Mouse (Mus musculus) myocyte (in vitro differentiated cells): Measurements from ENCODE around the gene Zmym6.

Source experiments
- CEBPB ChIP-seq: IDR thresholded peaks from 2 replicates; pipeline ENCODE4 v1.6.1; 2011; ENCODE audit warnings: mild to moderate bottlenecking, moderate library complexity; ENCODE audit not compliant: poor library complexity, insufficient read depth, severe bottlenecking
- E2F4 ChIP-seq: IDR thresholded peaks from one replicate; pipeline ENCODE4 v1.6.1; 2011; ENCODE audit warnings: mild to moderate bottlenecking, control low read depth, moderate library complexity; ENCODE audit not compliant: insufficient read depth
- MAX ChIP-seq: IDR thresholded peaks from one replicate; pipeline ENCODE4 v1.6.1; 2011; ENCODE audit warnings: low read depth, mild to moderate bottlenecking, control low read depth
- MYOD1 ChIP-seq, 3 experiments: IDR thresholded peaks; one replicate each; pipeline ENCODE4 v1.6.1; 2011; ENCODE audit warnings: control low read depth in 2 of 3, low read depth in 2 of 3, mild to moderate bottlenecking in 2 of 3, moderate library complexity in 1 of 3; ENCODE audit not compliant: insufficient read length in 2 of 3, control insufficient read depth in 1 of 3
- MYOG ChIP-seq, 3 experiments: IDR thresholded peaks; one replicate each; pipeline ENCODE4 v1.6.1; 2011; ENCODE audit warnings: control low read depth in 2 of 3, low read depth in 2 of 3, mild to moderate bottlenecking in 2 of 3; ENCODE audit not compliant: insufficient read length in 2 of 3, control insufficient read depth in 1 of 3, insufficient read depth in 1 of 3
- POLR2A ChIP-seq: IDR thresholded peaks from one replicate; pipeline ENCODE4 v1.6.1; 2011; ENCODE audit warnings: low read depth, mild to moderate bottlenecking, control low read depth, moderate library complexity; ENCODE audit not compliant: insufficient read length
- POLR2AphosphoS2 ChIP-seq: IDR thresholded peaks from one replicate; pipeline ENCODE4 v1.6.1; 2011; ENCODE audit warnings: low read depth, control low read depth; ENCODE audit not compliant: insufficient read length
- REST ChIP-seq: IDR thresholded peaks from one replicate; pipeline ENCODE4 v1.6.1; 2011; ENCODE audit warnings: mild to moderate bottlenecking, control low read depth, moderate library complexity; ENCODE audit not compliant: insufficient read depth, insufficient read length
- TCF12 ChIP-seq: IDR thresholded peaks from one replicate; pipeline ENCODE4 v1.6.1; 2011; ENCODE audit warnings: mild to moderate bottlenecking, control low read depth; ENCODE audit not compliant: poor library complexity, insufficient read depth, severe bottlenecking
- USF1 ChIP-seq: IDR thresholded peaks from one replicate; pipeline ENCODE4 v1.6.1; 2011; ENCODE audit warnings: low read depth, mild to moderate bottlenecking, control low read depth, moderate library complexity

GRCm38 (mm10) chr4:127123391-127123790, 46.2 kb downstream of the Zmym6 start, which contains the start of gene Tmem35b:
- TF ChIP-seq POLR2A: no peak
- no peak for TF ChIP-seq MYOD1 (IDR thresholded peaks at IDR 0.05; ENCODE audit: control insufficient read depth in 1 of 3, insufficient read length in 2 of 3, low read depth in 2 of 3)
- TF ChIP-seq MAX: no peak
- no peak for TF ChIP-seq USF1
- TF ChIP-seq TCF12: no peak
- no peak for TF ChIP-seq CEBPB
- TF ChIP-seq REST: no peak
- TF ChIP-seq MYOG (IDR thresholded peaks at IDR 0.05; ENCODE audit: control insufficient read depth in 1 of 3, insufficient read depth in 1 of 3, insufficient read length in 2 of 3, low read depth in 2 of 3): no peak
- TF ChIP-seq POLR2AphosphoS2: no peak
- no peak for TF ChIP-seq E2F4
